Mouse (Mus musculus) bone marrow, adult 2 months (tissue): Measurements from ENCODE around the gene Nrap.

ENCODE experiments used
- CTCF ChIP-seq: fragments of 200-500 bp; IDR thresholded peaks from 2 replicates; pipeline ENCODE4 v1.5.1; 2011; ENCODE audit warnings: low read length, control low read depth; ENCODE audit not compliant: control insufficient read depth, insufficient read depth
- POLR2A ChIP-seq: fragments of 200-500 bp; IDR thresholded peaks from 2 replicates; pipeline ENCODE4 v1.6.1; 2011; ENCODE audit warnings: low read depth, mild to moderate bottlenecking, control low read depth, low read length, borderline replicate concordance; ENCODE audit not compliant: control insufficient read depth

DNA sequence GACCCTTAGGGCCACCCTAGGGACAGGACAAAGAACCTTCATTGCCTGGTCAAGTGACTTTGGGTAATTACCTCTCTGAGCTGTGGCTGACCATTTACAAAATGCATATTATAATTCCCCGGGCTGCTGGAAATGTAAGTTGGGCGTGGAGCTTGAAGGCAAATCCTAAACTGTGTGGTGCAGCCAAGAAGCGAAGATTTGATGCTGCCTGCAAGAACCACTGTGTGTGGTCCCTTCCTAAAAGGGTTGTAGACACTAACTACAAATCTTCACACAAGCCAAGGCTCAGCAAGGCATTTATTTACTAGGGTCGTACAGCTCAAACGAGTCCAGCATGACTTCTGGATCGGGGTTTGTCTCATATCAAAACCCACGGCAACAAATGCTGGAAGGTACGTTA is 25.3 kb downstream of the Nrap start:
- no peak for TF ChIP-seq CTCF
- no peak for TF ChIP-seq POLR2A
